Mouse (Mus musculus) duodenum, adult 2 months (tissue): ENCODE results near the gene Proser1. TPM values are rescaled to one million over a fixed set of nuclear protein-coding genes. Genes with fewer than 3 reads are reported as not detected.

Experiments used
- polyA plus RNA-seq: library from polyadenylated mRNA; depleted of rRNA; stranded (reverse); fragments of >200 nt; gene quantifications from 2 replicates; pipeline ENCODE4 v1.2.3, GENCODE M21; 2012; ENCODE audit warnings: low replicate concordance; rRNA removed

Proser1 gene
- 22.4 and 27.1 TPM in 2 replicates for polyA plus RNA-seq

GRCm38 (mm10) chr3:53463046-53463764, at the start of gene Proser1, which contains the start of gene Nhlrc3:
Gene Proser1 (plus strand): TSS chr3:53463666.
Gene Nhlrc3 (minus strand): TSS chr3:53463332.

GRCm38 (mm10) chr3:53488353-53488752, 24.9 kb downstream of the Proser1 start, which contains the start of gene Stoml3:
Gene Stoml3 (plus strand): TSS chr3:53488653.

Other genes starting within 250 kb of the Proser1 start
- 5.8 and 6.8 TPM in 2 replicates for gene Nhlrc3, start 334 bp upstream of the Proser1 start, polyA plus RNA-seq
- not detected in 2 replicates for gene Stoml3, start 25.0 kb downstream of the Proser1 start, polyA plus RNA-seq
- gene Frem2, start 193.7 kb downstream of the Proser1 start, polyA plus RNA-seq = 0.62 and 1.3 TPM in 2 replicates